Mouse (Mus musculus) lung, postnatal 25 days (tissue): ENCODE results near the gene Fbxl2.

Experiments
- DNase-seq: peaks from one replicate; pipeline ENCODE4 v3.0.0; 2022; ENCODE audit warnings: low spot score

The Fbxl2 gene

GRCm38 (mm10) chr9:114019012-114019762, 26.8 kb downstream of the Fbxl2 start:
- DNase-seq, result no peak

GRCm38 (mm10) chr9:114016402-114016801, 29.6 kb downstream of the Fbxl2 start:
- DNase-seq, result no peak

- no peak for DNase-seq
These were observed 30.3 kb downstream of the Fbxl2 start for GRCm38 (mm10) chr9:114015724-114016123.

GRCm38 (mm10) chr9:114014034-114014433, 32.0 kb downstream of the Fbxl2 start:
- no peak for DNase-seq

GRCm38 (mm10) chr9:114011203-114011602, 34.8 kb downstream of the Fbxl2 start:
- DNase-seq, result no peak

- no peak for DNase-seq
These were observed 36.5 kb downstream of the Fbxl2 start for GRCm38 (mm10) chr9:114009526-114009925.

GRCm38 (mm10) chr9:114007850-114008350, 38.1 kb downstream of the Fbxl2 start:
- no peak for DNase-seq

GRCm38 (mm10) chr9:114006801-114007200, 39.2 kb downstream of the Fbxl2 start:
- DNase-seq, result no peak

- no peak for DNase-seq
These were observed 47.7 kb downstream of the Fbxl2 start for GRCm38 (mm10) chr9:113998311-113998710.

- DNase-seq, result no peak
These were observed 53.2 kb downstream of the Fbxl2 start for GRCm38 (mm10) chr9:113992810-113993209.

- peak; percentile 75 for DNase-seq
These were observed 55.3 kb downstream of the Fbxl2 start for GRCm38 (mm10) chr9:113990547-113991248.

GRCm38 (mm10) chr9:113984946-113985620, 60.9 kb downstream of the Fbxl2 start:
- DNase-seq, result no peak

- DNase-seq, result no peak
These were observed 62.9 kb downstream of the Fbxl2 start for GRCm38 (mm10) chr9:113982883-113983670.

- DNase-seq, result no peak
These were observed 63.5 kb downstream of the Fbxl2 start for GRCm38 (mm10) chr9:113982451-113982850.

GRCm38 (mm10) chr9:113981099-113981880, 64.7 kb downstream of the Fbxl2 start:
- peak; percentile 39 for DNase-seq

GRCm38 (mm10) chr9:113979356-113979755, 66.6 kb downstream of the Fbxl2 start:
- DNase-seq, result no peak

GRCm38 (mm10) chr9:113978656-113979055, 67.3 kb downstream of the Fbxl2 start:
- no peak for DNase-seq

GRCm38 (mm10) chr9:113977225-113977840, 68.7 kb downstream of the Fbxl2 start:
- DNase-seq, result no peak

- no peak for DNase-seq
These were observed 69.7 kb downstream of the Fbxl2 start for GRCm38 (mm10) chr9:113976264-113976663.

GRCm38 (mm10) chr9:113975442-113975841, 70.5 kb downstream of the Fbxl2 start:
- DNase-seq, result no peak

- no peak for DNase-seq
These were observed 71.0 kb downstream of the Fbxl2 start for GRCm38 (mm10) chr9:113974945-113975344.
